ENCODE assay signal across 15 mouse cellular contexts in the genomic region with DNA sequence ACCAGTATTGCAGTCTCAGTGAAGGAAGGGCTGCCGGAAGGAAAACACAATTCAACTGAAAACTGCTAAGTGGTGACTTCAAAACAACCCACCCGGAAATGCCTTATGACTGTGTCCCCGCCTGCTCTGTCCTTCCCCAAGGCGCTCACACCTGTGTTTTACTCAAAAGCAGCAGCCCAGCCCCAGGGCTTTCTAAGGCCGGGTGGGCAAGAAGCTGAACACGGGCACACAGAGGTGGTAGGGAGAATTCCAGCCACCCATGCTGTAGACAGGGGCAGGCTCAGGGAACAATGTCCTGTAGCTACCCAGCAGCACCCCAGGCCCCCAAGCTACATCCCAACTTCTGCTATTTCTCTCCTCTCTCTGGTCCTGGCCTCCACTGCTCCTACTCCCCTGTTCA. TPM values are rescaled to one million over a fixed set of nuclear protein-coding genes. Genes with fewer than 3 reads are reported as not detected.
DNase-seq lines count a peak whose midpoint lies in the region; ATAC-seq lines count a peak whose summit lies in the region.
"Had no signal": no experiment of that assay in that cellular context is flagged by ENCODE, and none has a peak within 500 bp of the region (broad histone marks: within the 10 kb centered on the region; RNA-seq: fewer than 3 reads in every experiment).

No protein-coding gene starts in this region.

- H3K4me2 ChIP-seq in kidney, embryonic 14.5 days (replicated peaks; ENCODE audit: low read depth, low read length), result no peak overlapping the region
- H3K4me2 ChIP-seq: heart, embryonic 11.5 days; hindbrain, embryonic 13.5 days; limb, embryonic 12.5 days; lung, embryonic 15.5 days had no signal

- H3K36me3 ChIP-seq in kidney, embryonic 14.5 days (ENCODE audit: control insufficient read depth, insufficient read depth, low read length), result no peaks in the 10 kb centered on the region
- H3K36me3 ChIP-seq in hindbrain, embryonic 10.5 days, result no peaks in the 10 kb centered on the region
- H3K36me3 ChIP-seq: hindbrain, embryonic 13.5 days; limb, embryonic 12.5 days; lung, embryonic 15.5 days had no signal

- H3K4me1 ChIP-seq in kidney, embryonic 14.5 days (ENCODE audit: control insufficient read depth, insufficient read depth, low read length), result no peaks in the 10 kb centered on the region
- H3K4me1 ChIP-seq in brown adipose tissue, adult 24 weeks (ENCODE audit: control insufficient read depth, insufficient read depth, insufficient read length, low read length), result peaks cover 7% of the 10 kb centered on the region
- H3K4me1 ChIP-seq in hindbrain, embryonic 10.5 days (replicated peaks), result 0 out of 2 replicates have a peak, but pooled peaks cover 10% of the 10 kb centered on the region

- no peaks in the 10 kb centered on the region for H3K9me3 ChIP-seq in kidney, embryonic 14.5 days (ENCODE audit: control insufficient read depth, low read length)
- H3K9me3 ChIP-seq in hindbrain, embryonic 10.5 days, result no peaks in the 10 kb centered on the region
- H3K9me3 ChIP-seq: hindbrain, embryonic 13.5 days; limb, embryonic 12.5 days; lung, embryonic 15.5 days had no signal

- no peak for ATAC-seq in kidney, embryonic 14.5 days (ENCODE audit: low FRiP score, low TSS enrichment)
- peak; percentile 57; the same call in 1 of the 2 replicates for ATAC-seq in megakaryocyte progenitor cell, adult 5-6 weeks (replicated peaks; ENCODE audit: poor library complexity)
- ATAC-seq: forebrain, postnatal 0 days had no signal

- H3K27ac ChIP-seq in kidney, embryonic 14.5 days (ENCODE audit: low read depth, low read length), result no peak overlapping the region
- H3K27ac ChIP-seq in brown adipose tissue, adult 24 weeks (replicated peaks; ENCODE audit: low read depth, low read length), result peak overlapping the region; percentile 74
- H3K27ac ChIP-seq in hindbrain, embryonic 10.5 days, result no peak overlapping the region
- H3K27ac ChIP-seq: hindbrain, embryonic 13.5 days; limb, embryonic 12.5 days; lung, embryonic 15.5 days had no signal

- DNase-seq in kidney, adult 18-20 months, result peak; percentile 30
- DNase-seq in thymus, postnatal 25 days, result peak; percentile 80
- DNase-seq in yolk sac, embryonic 10.5 days (ENCODE audit: low spot score), result no peak
- no peak for DNase-seq in hindbrain, embryonic 10.5 days (ENCODE audit: low spot score)
- no peak for DNase-seq in lung, postnatal 36 days
- DNase-seq: cerebellum, postnatal 36 days; forebrain, postnatal 0 days; midbrain, embryonic 14.5 days had no signal

- no peaks in the 10 kb centered on the region for H3K27me3 ChIP-seq in kidney, embryonic 14.5 days (ENCODE audit: control insufficient read depth, insufficient read depth, low read length)
- H3K27me3 ChIP-seq in hindbrain, embryonic 10.5 days (ENCODE audit: insufficient read depth, poor library complexity, severe bottlenecking), result no peaks in the 10 kb centered on the region
- H3K27me3 ChIP-seq: limb, embryonic 12.5 days; lung, embryonic 15.5 days had no signal

- no peak overlapping the region for H3K4me3 ChIP-seq in kidney, embryonic 14.5 days (ENCODE audit: low read length)
- no peak overlapping the region for H3K4me3 ChIP-seq in brown adipose tissue, adult 24 weeks (ENCODE audit: insufficient read depth, low read depth, low read length)
- no peak overlapping the region for H3K4me3 ChIP-seq in hindbrain, embryonic 10.5 days
- H3K4me3 ChIP-seq: hindbrain, embryonic 13.5 days; limb, embryonic 12.5 days; lung, embryonic 15.5 days had no signal

- WGBS in kidney, embryonic 14.5 days, result 58% methylated on average over 6 of the region's 6 CpGs
- 82% methylated on average over 6 of the region's 6 CpGs for WGBS in hindbrain, embryonic 10.5 days

- H3K9ac ChIP-seq in kidney, embryonic 14.5 days (ENCODE audit: low read depth, low read length), result no peak overlapping the region
- H3K9ac ChIP-seq: forebrain, postnatal 0 days; hindbrain, embryonic 13.5 days; limb, embryonic 12.5 days; lung, embryonic 15.5 days had no signal

RNA-seq across cellular contexts. Expression of gene Gm12216, which starts 13.4 kb away (rescaled TPM):
- polyA plus RNA-seq in kidney, embryonic 14.5 days (2014; fragmentation: Nextera tagmentation; extraction: Ambion mirVana), result 1.1 TPM in 2 replicates
- polyA plus RNA-seq in brown adipose tissue, adult 24 weeks (2012; ENCODE audit: insufficient read depth, insufficient read length, missing spikeins), result 6.5 and 7.8 TPM in 2 replicates
- total RNA-seq in megakaryocyte progenitor cell, adult 5-6 weeks (2015), result 0.93 and 2.4 TPM in 2 replicates
- 0.21 and 2.2 TPM in 2 replicates for total RNA-seq in megakaryocyte progenitor cell, adult 5-6 weeks (2017)
- polyA plus RNA-seq in hindbrain, embryonic 10.5 days (2016; fragmentation: Nextera tagmentation; extraction: Ambion mirVana), result 0.21 TPM in 1 of 2 replicates, not detected in the other
- total RNA-seq: forebrain, postnatal 0 days had no signal
- polyA plus RNA-seq: heart, embryonic 11.5 days had no signal

RNA-seq across cellular contexts. Expression of gene Slc22a5, which starts 45.8 kb away (rescaled TPM):
- 8.6 and 12.9 TPM in 2 replicates for polyA plus RNA-seq in kidney, embryonic 14.5 days (2014; fragmentation: Nextera tagmentation; extraction: Ambion mirVana)
- polyA plus RNA-seq in brown adipose tissue, adult 24 weeks (2012; ENCODE audit: insufficient read depth, insufficient read length, missing spikeins), result 22.0 and 24.9 TPM in 2 replicates
- 8.3 and 11.3 TPM in 2 replicates for total RNA-seq in megakaryocyte progenitor cell, adult 5-6 weeks (2015)
- 8.0 and 12.7 TPM in 2 replicates for total RNA-seq in megakaryocyte progenitor cell, adult 5-6 weeks (2017)
- polyA plus RNA-seq in hindbrain, embryonic 10.5 days (2016; fragmentation: Nextera tagmentation; extraction: Ambion mirVana), result 6.3 and 7.7 TPM in 2 replicates

Comparison
In these comparisons a context has a peak if more than half of its experiments do, and no peak if none do; other contexts are left out.
1. DNase-seq: peak in kidney, adult 18-20 months (single experiment) and thymus, postnatal 25 days (single experiment); none in yolk sac, embryonic 10.5 days (single experiment), hindbrain, embryonic 10.5 days (single experiment) and lung, postnatal 36 days (single experiment).